Mouse (Mus musculus): Measurements from ENCODE around the gene Nod2. TPM values are rescaled to one million over a fixed set of nuclear protein-coding genes. Genes with fewer than 3 reads are reported as not detected.
"Not testable (repeated sequence)": the region's sequence is repeated elsewhere in the genome, so short reads cannot be mapped to it uniquely, and the experiment has no call there.

Nod2 gene
- total RNA-seq, 1 experiment from 2014 or later: 0.61 TPM

DNA sequence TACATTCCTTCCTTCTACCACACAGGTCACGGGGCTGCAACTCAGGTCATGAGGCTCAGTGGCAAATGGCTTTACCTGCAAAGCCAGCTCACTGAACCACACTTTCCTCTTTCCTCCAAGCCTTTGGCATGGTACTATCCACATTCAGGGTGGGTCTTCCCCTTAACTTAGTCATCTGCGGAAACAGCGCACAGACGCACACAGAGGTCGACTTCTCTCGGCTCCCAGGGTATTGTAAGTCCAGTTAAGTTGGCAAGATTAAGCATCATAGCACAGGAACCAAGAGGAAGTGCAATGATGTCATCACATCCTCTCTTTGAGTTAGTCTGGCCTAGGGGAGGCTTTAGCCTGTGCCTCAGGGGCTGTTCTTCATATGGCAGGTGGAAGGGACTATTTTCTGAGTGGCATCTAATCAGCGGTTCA, 13.8 kb upstream of the Nod2 start:
- DNase-seq: no peak

GRCm38 (mm10) chr8:88635474-88636397, 11.4 kb upstream of the Nod2 start, which contains the start of gene Snx20:
Gene Snx20, minus strand, starts transcription at chr8:88636128.
- DNase-seq: no peak

- DNase-seq: no peak
Measured at GRCm38 (mm10) chr8:88637092-88638000, 9.8 kb upstream of the Nod2 start.

DNA sequence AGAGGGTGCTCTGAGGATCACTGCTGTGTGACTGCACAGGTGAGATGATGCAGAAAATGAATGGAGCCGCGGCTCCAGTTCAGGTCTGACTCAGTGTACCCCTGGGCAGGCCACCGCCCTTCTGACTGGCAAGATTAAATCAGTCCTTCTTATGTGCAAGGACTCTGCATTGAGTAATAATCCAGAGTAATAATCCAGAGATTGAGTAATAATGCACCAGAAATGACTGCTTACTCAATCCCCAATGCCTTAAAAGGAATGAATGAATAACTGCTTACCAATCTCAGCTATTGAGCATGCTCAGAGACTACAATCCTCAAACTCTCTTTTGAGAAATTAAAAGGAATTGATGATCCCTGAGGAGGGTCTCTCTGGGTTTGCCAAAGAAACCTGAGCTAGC, 8.2 kb upstream of the Nod2 start:
- no peak for DNase-seq

- DNase-seq: no peak
Measured at GRCm38 (mm10) chr8:88642734-88643564, 4.2 kb upstream of the Nod2 start.

DNA sequence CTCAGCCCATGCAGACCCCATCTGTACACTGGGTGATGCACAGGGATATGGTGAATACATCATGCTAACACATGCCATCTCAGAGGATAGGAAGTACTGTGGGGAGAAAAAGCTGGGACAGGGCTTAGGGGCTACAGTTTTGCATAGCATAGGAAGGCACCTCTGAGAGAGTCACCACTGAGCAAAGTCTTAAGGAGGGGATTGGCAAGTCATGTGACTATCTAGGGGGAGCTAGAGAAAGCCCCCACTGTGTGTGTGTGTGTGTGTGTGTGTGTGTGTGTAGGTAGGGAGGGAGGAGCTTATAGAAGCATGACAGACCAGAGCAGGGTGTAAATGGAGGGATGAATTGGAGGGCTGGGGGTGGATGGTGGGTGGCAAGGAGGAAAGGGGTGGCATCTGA, 1.2 kb downstream of the Nod2 start:
- DNase-seq: no peak

DNA sequence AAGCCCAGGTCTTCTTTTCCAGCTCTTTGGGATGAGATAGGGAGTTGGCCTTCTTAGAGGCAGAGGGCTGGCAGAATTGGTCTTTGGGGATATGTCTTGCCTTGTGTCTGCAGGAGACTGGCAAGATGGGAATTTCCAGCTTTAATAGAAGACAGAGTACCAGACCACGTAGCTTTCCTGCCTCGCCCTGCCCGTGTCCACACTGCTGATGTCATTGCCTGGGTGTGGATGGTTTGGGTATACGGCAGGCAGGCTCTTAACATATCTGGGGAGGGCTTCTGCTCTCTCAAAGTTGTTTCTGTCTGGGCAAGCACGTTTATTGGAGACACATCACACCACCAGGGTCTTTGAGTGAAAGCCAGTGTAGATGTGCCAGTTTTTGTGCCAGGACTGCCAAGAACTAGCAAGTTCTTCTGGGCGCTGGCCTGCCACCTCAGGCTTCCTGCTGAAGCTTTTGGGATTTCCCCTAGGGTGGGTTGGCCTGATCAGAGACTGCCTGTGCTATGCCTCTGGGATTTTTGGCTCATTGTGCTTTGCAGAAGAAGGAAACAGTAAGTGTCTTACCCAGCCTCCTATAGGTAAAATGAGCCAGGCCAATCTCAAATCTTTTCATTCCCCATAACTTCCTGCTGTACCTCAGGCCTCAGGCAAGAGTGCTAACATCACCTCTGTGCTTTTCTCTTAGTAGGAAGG, 3.0 kb downstream of the Nod2 start:
- DNase-seq: no peak

DNA sequence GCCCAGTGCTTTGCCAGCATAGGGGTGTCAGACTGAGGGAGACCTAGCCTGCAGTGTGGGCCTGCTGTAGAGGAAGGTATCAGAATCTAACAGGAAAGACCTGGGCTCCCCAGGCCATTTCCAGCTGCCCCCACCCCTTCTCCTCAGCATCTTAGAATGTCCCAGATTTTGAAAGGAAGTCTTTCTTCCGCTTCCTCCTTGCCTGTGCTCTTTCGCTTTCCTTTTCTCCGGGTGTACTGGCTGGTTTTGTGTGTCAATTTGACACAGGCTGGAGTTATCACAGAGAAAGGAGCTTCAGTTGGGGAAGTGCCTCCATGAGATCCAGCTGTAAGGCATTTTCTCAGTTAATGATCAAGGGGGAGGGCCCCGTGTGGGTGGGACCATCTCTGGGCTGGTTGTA, 4.0 kb downstream of the Nod2 start:
- not testable (repeated sequence) for DNase-seq

GRCm38 (mm10) chr8:88655334-88655733, 8.2 kb downstream of the Nod2 start:
- no peak for DNase-seq

- no peak for DNase-seq
Measured at GRCm38 (mm10) chr8:88659873-88660272, 12.8 kb downstream of the Nod2 start.

DNA sequence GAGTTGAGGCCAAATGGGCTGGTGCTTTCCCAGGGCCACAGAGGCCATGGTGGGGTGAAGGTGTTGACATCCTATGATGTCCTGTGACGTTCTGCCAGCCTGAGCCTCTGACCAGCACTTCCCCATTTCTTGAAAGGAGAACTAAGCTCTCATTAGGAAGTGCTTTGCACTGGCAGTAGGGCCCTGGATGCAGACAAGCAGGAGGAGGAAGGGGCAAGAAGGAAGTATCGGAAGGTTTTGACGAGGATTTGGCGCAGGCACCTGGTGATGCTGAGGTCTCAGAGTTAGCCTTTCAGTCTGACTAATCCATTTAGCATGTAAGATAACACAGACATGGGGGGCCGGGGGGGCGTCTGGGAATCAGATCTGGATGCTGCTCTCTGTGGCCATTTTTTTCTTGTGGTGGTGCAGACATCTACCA, 15.3 kb downstream of the Nod2 start:
- DNase-seq: no peak

DNA sequence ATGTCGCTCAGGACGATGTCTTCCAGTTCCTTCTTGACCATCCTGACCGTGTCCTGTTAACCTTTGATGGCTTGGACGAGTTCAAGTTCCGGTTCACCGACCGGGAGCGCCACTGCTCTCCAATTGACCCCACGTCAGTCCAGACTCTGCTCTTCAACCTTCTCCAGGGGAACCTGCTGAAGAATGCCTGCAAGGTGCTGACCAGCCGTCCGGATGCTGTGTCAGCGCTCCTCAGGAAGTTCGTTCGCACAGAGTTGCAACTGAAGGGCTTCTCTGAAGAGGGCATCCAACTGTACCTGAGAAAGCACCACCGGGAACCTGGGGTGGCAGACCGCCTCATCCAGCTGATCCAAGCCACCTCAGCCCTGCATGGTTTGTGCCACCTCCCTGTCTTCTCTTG, 17.0 kb downstream of the Nod2 start:
- no peak for DNase-seq

DNA sequence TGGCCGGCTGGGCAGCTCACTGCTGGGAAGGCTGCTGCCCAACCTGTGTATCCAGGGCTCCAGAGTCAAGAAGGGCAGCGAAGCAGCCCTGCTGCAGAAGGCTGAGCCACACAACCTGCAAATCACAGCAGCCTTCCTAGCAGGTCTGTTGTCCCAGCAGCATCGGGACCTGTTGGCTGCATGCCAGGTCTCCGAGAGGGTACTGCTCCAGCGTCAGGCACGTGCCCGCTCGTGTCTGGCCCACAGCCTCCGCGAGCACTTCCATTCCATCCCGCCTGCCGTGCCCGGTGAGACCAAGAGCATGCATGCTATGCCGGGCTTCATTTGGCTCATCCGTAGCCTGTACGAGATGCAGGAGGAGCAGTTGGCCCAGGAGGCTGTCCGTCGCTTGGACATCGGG, 17.8 kb downstream of the Nod2 start:
- DNase-seq: peak; percentile 17

DNA sequence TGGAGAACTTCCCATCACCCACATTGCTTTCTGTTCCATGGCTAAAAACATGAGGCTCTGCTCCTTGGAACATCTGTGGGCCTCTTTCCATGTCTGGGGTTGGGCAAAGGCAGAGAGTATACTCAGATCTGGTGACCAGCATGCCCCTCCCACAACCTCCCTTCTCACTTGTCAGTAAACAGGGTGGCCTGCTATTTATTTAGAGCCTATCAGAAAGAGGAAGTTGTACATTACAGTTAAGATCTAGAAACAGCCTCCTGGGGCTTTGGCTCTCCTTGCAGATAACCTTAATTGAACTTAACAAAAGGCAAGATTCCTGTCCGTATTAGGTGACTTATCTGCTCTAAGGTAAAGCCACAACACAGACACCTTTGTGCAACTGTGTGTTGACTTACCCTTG, 19.3 kb downstream of the Nod2 start:
- DNase-seq: no peak

- no peak for DNase-seq
Measured at GRCm38 (mm10) chr8:88668400-88669086, 21.4 kb downstream of the Nod2 start.

DNA sequence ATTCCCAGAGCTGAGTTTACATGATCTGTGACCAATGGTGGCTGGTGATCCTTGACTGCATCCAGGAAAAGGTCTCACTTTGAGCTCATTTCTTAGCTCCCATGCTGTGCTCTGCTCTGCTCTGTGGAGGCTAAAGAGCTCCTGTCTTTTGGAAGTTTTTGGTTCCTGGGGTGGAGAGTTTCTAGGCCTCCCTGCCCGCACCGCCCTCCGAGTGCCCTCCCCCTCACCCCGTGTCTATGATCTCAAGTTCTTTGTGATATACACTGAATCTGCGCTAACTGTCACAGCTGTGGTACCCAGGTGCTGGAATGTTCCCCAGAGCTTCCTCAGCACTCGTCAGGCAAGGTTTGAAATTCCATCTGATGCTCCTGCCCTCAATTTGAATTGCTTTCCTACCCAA, 23.7 kb downstream of the Nod2 start:
- no peak for DNase-seq

DNA sequence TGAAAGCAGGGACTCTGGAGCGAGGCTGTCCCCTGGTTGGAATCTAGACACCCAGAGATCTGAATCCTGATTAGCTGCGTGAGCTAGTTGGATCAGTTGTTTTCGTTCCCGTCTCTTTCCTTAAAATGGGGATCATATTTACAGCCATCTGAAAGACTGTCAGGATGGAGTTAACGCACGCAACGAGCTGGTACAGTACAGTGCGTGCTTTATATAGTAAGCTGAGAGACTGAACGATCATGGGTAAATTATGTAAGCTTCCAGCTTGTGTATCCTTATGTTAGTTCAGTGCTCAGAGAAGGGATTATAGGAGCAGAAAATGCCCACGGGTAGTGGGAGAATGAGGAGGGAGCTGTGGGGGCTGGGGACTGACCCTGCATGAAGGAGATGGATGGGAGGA, 24.5 kb downstream of the Nod2 start:
- no peak for DNase-seq

GRCm38 (mm10) chr8:88673859-88674258, 26.7 kb downstream of the Nod2 start:
- DNase-seq: no peak

DNA sequence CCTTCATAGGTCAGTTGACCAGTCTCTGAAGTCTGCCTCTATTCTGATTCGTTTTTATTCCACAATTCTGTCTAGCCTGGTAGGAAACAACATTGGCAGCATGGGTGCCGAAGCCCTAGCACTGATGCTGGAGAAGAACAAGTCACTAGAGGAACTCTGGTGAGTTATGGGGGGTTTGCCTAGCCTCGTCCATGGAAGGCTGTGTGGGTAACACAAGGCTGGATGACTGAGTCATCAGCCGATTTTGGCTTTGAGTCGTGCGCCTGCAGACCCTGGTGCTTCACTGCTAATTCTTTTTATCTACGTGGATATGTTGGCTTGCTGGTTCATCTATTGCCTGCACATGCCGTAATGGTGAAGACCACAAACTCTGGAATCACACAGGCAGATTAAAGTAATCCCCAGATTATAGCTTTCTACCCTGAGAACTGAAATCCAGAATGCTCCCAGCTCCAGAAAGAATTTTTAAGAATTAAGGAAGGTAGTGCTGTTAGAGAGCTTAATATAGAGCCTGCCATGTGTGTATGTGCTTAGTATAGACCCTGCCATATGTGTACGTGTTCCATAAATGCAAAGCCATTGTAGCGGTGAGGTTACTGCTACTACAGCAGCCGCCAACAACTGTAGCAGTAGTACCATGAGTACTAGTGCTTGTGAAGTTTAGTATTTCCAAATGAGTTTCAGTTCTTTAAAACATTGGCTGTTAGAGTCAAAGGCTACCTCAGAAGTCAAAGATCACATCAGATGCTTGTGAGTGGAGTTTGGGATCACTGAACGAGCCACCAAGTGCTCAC, 28.5 kb downstream of the Nod2 start:
- DNase-seq: no peak

DNA sequence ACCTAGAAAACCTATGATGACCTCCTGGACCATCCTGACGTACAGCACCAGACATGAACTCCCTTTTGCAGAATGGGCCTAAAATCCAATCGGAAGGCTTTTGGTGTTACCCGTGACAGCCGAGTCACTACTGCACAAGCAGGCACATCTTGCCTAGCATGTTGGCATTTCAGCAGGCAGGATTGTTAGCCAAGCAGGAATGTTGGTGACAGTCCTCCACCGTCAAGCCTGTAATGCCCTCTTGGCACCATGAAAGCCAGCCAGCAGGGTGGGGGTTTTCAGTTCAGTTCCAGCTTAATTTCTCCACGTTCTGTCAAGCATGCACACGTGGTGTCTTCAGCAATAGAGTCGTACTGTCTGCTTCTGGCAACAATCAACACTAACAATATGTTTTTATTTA, 30.0 kb downstream of the Nod2 start:
- no peak for DNase-seq

Data from adrenal gland, postnatal 25 days (tissue).